Mouse (Mus musculus): Measurements from ENCODE around the gene Snx6. TPM values are rescaled to one million over a fixed set of nuclear protein-coding genes. Genes with fewer than 3 reads are reported as not detected.
"Not testable (repeated sequence)": the region's sequence is repeated elsewhere in the genome, so short reads cannot be mapped to it uniquely, and the experiment has no call there.

The Snx6 gene
- total RNA-seq, 4 experiments from 2014 or later = 41.7 to 53.5 (median 47.1) TPM

GRCm38 (mm10) chr12:54805254-54806002, 9.9 kb upstream of the Snx6 start:
- no peak for DNase-seq (ENCODE audit: low spot score in 2 of 2)

DNA sequence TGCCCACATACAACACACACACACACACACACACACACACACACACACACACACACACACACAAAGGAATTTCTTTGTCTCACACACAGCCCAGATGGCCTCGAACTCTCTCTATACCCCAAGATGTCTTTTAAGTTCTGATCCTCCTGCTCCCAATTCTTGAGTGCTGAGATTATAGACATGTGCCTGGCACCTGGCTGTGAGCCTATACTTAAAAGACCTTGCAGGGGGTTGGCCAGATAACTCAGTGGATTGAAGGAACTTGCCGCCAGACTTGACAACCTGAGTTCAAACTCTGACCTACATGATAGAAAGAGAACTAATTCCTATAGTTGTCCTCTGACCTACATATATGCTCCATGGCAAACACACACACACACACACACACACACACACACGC, 8.0 kb upstream of the Snx6 start:
- DNase-seq (ENCODE audit: low spot score in 2 of 2) = no peak

DNA sequence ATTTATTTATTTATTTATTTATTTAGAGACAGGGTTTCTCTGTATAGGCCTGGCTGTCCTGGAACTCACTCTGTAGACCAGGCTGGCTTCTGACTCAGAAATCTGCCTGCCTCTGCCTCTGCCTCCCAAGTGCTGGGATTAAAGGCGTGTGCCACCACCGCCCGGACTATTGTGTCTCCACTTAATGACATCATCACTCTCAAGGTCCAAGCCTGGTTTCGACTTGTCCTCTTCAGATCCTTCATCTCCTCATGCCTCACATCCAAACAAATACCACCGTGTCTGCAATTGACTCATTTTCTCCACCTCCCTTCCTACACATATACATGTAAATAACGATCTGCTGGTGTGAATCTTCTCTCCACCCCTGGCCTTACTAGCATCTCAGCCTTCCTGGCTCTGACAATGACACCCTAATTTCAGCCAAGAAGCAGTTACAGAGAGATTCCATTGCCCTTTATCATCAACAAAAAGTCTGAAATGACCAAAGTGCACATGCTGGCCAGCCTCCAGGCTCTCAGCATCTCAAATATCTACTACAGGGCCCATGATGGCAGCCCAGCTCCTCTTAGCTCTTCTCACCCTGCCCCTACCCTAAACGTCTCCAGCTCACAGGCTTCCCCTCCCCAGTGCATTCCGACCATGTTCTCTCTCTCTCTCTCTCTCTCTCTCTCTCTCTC, 1.2 kb upstream of the Snx6 start:
- DNase-seq (ENCODE audit: low spot score in 2 of 2) = no peak

GRCm38 (mm10) chr12:54794392-54794791, 1.1 kb downstream of the Snx6 start:
- no peak for DNase-seq (ENCODE audit: low spot score in 2 of 2)

DNA sequence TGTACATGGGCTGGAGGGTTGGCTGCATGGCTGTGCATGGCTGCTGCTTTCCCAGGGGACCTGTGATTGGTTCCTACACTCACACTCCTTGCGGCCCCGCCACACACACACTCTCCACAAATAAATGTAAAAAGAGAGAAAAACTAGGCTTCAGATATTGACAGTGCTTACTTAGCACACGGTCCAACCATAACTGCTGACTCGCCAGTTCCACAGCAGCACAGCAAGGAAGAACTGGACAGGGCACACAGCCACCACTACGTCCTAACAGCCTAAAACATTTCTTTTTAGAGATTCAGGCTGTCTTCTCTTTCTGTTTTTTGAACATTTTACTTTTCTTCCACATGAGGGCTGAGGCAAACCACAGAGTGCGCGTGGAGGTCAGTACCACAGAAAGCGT, 4.0 kb downstream of the Snx6 start:
- no peak for DNase-seq (ENCODE audit: low spot score in 2 of 2)

- no peak for DNase-seq (ENCODE audit: low spot score in 2 of 2)
Observed at GRCm38 (mm10) chr12:54789346-54790143, 6.0 kb downstream of the Snx6 start.

GRCm38 (mm10) chr12:54763624-54764023, 31.9 kb downstream of the Snx6 start:
- DNase-seq (ENCODE audit: low spot score in 2 of 2) = no peak

DNA sequence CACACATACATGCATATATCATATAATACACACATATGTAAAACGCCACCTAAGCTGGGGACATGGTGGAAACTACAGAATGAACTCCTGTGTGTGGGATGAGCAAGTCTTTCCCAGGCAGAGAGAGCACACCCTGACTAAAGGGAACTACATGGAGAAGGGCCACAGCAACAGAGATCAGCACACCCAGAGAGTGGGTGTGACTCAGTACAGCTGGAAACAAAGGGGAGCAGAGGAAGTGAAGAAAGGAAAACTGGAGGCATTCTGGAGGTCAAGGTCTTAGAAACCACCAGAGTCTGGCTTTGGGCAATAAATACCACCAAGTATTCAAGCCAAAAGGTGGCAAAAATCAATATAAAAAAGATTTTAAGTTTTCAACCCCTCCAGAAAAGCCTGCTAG, 34.8 kb downstream of the Snx6 start:
- no peak for DNase-seq (ENCODE audit: low spot score in 2 of 2)

GRCm38 (mm10) chr12:54758846-54759245, 36.7 kb downstream of the Snx6 start:
- no peak for DNase-seq (ENCODE audit: low spot score in 2 of 2)

- DNase-seq (ENCODE audit: low spot score in 2 of 2) = no peak
Observed at GRCm38 (mm10) chr12:54748647-54749046, 46.9 kb downstream of the Snx6 start.

- not testable (repeated sequence) for DNase-seq (ENCODE audit: low spot score in 2 of 2)
Observed at GRCm38 (mm10) chr12:54738661-54739243, 56.8 kb downstream of the Snx6 start.

GRCm38 (mm10) chr12:54737891-54738660, 57.4 kb downstream of the Snx6 start:
- not testable (repeated sequence) for DNase-seq (ENCODE audit: low spot score in 2 of 2)

DNA sequence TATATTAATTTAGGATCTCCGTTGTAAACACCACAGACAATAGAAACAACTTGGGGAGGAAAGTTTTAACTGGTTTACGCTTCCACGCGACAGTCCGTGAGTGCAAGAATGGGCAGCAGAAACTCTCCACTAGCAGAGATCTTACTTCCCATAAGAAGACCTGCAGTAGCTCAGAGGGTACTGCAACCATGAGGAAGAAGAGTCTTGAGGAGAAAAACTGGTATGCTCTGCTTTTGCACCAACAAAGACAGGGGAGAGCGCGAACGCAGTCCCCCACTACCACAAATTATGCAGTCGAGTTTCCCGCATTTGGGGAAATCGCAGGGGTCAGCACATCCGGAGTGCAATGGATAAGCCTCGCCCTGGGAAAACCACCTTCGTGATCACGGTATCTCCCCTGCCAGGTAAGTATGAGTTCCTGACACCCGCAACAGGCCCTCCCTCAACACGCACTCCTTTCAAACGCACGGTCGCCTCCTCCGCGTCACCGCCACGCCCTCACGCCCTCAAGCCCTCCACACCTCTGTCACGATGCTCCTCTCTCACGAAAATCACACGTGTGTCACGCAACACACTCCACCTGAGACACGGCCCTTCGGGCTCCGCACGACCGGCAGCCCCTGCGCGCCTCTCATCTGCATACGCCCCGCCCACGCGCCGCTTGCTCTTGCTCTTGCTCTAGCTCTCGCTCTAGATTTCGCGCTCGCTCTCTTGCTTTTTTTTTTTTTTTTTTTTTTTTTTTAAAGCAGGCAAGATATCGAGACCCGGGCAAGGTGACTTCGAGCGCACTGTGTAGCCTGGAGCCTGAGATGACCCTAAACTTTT, 61.0 kb downstream of the Snx6 start:
- DNase-seq (ENCODE audit: low spot score in 2 of 2) = not testable (repeated sequence)

- not testable (repeated sequence) for DNase-seq (ENCODE audit: low spot score in 2 of 2)
Observed at GRCm38 (mm10) chr12:54729140-54730059, 66.1 kb downstream of the Snx6 start.

DNA sequence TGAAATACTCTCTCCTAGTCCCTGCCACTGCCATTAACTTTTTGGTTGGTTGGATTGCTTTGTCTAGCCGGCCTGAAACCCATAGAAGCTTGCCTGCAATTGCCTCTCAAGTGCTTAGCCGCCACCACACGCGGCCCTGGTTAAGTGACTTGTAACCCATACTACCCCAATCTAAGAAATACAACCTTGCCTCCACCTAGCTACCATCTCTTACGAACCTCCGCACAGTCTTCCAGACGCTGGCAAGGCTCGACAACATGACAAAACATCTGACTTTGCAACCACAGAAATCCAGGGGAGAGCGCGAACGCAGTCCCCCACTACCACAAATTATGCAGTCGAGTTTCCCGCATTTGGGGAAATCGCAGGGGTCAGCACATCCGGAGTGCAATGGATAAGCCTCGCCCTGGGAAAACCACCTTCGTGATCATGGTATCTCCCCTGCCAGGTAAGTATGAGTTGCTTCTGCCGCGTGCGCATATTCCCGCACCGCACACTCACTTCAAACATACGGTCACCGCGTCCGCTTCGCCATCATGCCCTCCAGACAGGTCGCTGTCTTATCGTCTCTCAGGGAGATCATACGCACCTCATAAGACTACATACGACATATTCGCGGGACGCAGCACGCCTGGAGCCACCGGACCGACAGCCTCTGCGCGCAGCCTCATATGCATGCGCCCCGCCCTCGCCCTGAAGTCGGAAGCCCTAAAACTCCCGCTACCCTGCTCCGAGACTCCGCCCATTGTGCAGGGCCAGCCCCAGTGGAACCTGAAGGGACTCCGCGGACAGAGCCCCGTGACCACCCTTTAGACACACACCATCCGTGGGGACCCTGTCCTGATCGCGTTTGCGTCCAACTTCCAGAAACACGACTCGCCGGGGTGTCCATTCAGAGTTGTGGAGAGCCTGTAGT, 76.4 kb downstream of the Snx6 start:
- DNase-seq (ENCODE audit: low spot score in 2 of 2) = not testable (repeated sequence)

GRCm38 (mm10) chr12:54717516-54717915, 78.0 kb downstream of the Snx6 start:
- not testable (repeated sequence) for DNase-seq (ENCODE audit: low spot score in 2 of 2)

GRCm38 (mm10) chr12:54713822-54714626, 81.5 kb downstream of the Snx6 start:
- DNase-seq (ENCODE audit: low spot score in 2 of 2) = peak in 1 of 2 experiments; percentile 41

Data from layer of hippocampus, adult 8-10 months (tissue).